Mouse (Mus musculus): ENCODE data around the gene Tns3.

Gene Tns3

DNA sequence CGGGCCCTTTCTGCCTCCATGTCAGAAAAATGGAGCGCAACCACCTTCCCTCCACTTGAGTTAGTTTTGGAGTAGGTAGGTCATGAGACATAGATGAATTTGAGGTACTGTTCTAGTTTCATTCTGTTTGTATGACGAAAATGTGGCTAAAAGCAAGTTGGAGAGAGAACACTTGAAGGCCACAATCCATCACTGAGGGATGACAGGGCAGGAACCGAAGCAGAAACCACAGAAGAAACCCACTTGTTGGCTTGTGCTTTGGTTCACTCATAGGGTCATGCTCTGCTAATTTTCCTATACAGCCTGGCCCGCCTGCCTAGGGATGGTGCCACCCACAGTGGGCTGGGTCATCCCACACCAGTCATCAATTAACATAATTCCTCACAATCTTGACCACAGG, 14.9 kb upstream of the Tns3 start:
- DNase-seq, result no peak

DNA sequence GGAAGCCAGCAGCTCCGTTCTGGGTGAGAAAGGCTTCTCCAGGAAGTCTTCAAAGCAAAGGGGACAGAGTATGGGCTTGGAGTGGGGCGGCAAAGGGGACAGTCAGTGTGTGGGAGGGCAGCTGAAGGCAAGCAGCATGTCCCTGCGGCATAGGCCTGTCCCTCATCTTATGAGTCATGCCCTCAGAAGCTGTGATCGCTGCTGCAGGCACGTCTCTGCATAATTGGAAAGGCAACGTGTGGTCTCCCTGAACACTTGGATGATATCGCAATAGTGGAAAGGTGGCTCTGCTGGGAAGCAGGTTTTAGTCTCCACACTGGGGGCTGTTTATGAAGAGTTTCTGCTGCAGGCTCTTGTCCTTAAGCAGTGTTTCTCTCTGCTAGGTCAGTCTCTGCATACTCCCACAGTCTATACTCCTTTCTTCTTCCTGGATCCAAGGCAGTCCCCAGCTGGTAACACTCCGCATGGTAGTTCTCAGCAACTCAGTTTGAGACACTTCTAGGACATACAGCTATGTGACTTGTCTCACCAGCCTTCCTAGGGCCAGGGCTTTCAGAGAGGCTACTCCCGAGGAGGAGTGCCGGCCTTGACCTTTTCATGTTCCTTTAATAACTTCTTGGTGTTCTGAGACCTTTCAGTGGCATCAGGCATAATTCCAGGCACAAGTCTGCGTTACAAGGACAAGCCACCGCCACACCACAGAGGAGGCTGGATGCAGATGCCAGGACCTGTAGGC, 14.1 kb upstream of the Tns3 start:
- no peak for DNase-seq

DNA sequence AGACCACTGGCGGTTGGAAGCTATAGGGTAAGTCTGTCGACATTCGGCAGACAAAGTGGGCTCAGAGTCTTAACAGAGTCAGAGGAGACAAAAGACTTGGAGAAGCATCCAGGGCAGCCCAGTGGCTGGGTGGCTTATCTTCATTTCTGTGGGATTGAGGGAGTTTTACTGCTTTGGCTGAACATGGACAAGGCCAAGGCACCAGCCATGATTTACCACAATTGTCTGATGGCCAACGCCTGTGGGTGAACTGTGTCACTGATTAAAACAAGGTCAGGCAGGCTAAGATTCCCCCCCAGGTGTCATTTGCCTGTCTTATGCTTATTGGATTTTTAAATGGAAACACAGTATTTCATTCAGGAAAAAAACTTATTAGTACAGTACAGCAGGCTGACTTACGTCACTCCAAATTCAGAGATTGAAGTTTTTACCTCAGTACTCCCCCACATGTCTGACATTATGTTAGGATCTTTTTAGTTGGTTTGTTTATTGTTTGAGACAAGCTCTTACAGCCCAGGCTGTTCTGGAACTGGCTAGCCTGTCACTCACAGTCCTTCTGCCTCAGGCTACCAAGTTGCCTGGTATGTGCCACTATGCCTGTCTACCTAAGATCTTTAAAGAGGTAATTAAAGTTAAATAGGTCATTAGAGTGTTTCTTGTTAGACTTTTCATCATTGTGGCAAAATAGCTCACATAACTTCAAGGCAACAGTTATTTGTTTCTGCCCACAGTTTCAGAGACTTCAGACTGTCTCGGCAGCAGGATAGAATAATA, 11.6 kb upstream of the Tns3 start:
- no peak for DNase-seq

DNA sequence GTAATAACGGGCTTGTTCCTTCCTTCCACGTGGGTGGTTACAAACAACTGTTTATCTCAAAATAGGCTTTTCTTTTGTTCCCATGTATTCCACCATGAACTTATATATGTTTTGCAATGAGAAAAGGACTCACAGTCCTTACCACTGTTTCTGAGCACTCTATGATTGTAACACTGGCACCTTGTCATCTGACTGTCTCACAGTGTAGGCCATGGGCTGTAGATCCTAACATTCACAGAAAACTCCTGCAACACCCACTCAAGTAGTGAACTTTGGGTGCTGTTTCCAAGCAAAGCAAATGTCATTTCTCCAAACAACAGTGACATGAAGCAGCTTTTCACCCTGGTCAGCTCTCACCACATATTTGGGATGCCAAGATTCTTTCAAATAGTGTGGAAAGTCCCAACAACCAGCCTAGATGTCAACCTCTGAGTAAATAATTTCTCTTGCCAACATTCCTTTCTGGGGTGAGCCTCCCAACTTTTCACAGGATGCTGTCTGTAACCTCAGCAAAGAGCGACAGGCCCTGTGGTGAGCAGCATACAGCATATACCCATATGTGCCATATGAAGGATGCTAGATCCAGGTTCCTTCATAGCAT, 10.3 kb upstream of the Tns3 start:
- DNase-seq, result no peak

DNA sequence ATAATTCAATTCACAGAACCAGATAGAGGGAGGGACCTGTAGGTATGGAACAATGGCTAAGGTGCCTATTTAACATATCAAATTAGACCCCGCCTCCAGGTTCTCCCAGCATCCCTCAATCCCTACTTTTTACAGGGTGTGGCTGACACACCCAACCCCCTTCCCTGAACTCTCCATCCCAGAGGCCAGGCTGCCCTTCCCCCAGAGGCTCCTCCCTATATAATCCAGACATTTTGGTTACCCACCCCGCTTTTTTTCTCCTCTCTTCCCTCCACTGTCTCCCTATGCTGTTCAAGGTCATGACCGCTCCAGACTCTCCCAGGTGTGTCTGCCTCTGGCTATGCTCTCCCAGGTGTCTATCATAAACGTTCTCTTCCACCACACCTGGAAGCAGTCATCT, 7.4 kb upstream of the Tns3 start:
- DNase-seq, result no peak

DNA sequence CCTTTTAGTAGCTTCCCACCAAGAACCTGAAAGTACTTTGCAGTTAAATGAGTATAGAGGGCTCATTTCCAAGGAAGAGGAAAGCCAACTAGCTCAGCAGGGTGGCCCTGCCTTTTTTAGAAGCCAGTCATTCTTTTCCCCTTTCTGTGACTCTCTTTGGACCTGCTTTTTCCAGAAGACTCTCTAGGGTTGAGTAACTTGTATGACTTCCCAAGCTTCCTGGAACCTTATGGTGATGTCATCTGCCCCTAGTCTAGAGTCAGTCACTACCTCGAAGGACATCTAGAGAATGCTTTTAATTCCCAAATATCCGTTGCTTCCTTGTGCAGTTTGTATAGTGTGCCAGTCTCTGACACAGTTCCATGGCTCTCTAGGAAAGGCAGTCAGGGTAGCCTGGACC, 4.8 kb upstream of the Tns3 start:
- no peak for DNase-seq

DNA sequence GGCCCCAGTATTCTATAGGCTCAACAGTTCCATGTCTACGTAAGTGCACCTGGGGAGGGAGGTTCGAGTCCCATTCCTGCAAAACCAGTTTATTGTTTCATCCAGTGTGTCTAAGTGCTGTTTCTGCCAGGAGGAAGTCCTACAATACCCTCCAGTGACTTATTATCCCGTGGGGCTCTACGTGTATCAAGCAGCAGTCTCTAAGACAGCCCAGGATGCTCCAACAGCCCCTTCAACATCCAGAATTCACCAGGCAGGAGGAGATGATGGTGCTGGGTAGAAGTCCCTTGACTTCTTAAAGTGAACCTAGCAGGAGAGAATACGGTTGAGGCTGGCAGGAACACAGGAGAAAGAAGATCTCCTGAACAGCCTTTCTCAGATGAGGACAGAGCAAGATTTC, 462 bp upstream of the Tns3 start:
- no peak for DNase-seq

DNA sequence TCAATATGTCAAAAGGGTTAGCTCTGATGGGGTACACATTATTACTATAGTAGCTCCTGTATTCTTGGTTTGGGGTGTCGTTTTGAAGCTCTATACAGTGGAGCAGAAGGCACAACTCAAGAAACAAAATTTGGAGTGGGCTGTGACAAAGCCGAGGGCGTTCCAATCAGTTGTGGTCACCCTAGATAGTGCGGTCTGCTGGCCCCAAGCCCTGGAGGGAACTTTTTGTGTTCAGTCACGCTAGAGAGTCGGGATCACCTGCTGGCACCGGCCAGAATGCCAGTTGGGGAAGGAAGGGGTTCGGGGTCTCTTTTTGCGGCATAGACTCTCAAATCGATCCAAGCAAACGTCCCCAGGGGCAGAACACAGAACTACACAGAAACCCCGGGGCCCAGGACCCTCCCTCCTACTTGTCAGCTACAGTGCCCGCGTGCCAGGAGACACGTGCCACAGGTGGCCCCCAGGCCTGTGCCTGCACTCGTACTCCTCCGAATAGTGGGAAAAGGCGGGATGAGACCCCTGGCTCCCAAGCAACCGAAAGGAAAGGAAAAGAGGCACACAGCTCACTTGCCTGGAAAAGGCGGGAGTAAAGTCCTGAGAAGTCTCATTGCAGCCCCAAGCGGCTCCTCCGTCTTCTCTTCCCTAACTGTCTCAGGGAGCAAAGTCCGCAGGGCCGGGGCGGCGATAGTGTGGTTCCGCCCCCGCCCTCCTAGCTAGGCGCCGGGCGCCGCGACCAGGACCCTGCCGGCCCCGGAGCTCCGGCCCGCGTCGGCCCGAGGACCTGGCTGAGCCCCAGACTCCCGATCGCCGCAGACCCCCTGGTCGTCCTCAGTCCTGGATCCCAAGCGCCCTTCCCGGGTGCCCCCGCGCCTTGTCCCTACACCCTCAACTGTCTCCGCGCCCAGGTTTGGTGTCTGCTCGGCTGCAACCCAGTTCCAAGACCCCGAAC, 617 bp downstream of the Tns3 start:
- DNase-seq, result no peak

DNA sequence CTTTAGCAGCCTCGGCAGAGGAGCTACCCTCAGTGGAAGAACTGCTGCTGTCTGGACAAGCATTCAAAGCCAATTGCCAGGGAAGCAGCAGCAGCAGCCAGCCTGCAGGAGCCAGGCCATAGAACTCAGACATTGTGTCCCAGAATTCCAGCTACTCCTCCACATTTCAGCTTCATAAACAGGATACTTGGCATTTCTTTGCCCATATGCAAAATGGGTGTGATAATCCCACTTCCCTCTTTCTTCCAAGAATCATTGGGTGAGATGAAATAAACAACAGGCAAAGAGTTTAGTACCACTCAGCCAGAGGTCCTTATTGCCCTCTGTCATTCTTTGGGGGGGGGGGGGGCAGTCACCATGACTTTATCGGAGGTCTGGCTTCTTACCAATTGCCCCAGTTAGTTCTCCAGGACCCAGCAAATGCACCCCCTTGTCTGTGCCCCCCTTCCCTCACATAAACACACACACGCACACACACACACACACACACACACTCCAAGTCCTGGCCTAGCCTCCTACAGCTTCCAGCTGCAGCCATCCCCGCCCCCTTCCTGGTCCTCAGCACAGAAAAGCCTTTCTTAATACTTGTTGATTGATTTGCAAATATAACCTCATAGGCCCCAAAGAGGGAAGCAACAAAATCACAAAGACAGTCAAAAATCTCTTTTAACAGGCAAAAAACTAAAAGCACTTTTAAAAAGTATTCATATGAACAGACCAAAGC, 1.5 kb downstream of the Tns3 start:
- no peak for DNase-seq

DNA sequence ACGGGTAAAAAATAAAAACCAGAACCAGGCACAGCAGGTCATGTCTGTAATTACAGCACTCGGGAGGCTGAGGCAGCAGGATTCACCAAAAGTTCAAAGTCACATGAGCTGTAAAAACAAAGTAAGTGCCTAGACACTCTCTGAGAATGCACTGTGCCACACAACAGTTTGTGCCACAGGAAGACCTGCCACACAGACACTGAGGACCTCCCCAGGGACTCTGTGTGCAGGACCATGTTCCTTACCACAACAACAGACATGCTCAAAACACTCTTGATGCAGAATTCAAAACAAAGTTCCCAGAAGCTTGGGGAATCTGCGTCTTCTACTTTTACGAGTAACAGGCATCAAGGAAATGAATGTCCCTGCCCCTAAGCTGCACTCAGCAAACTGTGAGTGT, 3.4 kb downstream of the Tns3 start:
- DNase-seq, result no peak

DNA sequence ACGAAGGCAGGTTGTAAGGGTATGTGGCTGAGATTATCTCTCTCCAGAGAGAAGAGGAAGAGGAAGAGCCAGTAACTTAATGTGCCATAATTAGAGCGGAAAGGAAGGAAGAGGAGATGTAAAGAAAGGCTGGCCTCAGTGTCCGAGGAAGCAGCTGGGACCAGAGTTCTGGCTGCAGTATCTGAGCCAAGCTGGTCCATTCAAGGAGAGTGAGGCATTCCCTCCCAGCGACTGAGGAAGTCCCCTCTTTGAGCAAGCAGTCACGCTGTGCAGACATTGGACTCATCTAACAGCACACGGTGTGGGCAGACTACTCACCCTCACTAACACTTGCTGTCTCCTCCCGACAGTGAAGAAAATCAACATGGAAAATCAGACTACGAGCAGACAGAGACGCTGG, 4.5 kb downstream of the Tns3 start:
- no peak for DNase-seq

DNA sequence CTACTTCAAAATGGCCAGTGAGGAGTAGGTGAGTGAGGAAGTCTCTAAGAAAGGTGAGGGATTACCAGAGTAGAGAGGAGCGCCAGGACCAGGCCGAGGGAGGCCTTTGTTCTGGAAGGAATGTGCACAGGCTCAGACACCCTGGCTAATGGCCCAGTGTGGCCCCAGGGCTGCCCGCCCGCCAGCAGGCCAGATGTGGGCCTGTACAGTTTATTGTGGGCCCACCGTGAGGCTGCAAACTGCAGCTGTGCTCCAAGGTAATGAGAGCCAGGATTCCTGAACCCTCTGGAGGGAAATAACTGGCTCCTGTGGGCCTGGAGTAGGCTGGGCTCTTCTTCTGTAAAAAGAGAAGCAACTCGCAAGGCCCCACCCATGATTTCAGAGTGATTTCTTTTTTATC, 5.3 kb downstream of the Tns3 start:
- no peak for DNase-seq

DNA sequence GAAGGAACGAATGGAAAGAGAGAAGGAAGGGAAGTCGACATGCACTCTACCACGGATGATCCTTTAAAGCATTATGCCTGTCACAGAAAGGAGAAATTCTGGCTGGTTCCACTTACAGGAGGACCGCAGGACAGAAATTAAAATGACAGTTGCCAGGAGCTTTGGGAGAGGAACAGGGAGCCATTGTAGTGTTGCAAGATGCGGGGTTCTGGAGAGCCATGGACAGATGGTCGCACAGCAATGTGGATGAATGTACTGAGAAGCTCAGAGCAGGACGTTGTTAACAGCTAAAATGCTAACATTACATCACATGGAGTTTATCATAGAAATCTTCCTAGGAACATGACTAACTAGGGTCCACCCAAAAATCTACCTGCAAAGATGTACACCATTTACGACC, 6.8 kb downstream of the Tns3 start:
- no peak for DNase-seq

DNA sequence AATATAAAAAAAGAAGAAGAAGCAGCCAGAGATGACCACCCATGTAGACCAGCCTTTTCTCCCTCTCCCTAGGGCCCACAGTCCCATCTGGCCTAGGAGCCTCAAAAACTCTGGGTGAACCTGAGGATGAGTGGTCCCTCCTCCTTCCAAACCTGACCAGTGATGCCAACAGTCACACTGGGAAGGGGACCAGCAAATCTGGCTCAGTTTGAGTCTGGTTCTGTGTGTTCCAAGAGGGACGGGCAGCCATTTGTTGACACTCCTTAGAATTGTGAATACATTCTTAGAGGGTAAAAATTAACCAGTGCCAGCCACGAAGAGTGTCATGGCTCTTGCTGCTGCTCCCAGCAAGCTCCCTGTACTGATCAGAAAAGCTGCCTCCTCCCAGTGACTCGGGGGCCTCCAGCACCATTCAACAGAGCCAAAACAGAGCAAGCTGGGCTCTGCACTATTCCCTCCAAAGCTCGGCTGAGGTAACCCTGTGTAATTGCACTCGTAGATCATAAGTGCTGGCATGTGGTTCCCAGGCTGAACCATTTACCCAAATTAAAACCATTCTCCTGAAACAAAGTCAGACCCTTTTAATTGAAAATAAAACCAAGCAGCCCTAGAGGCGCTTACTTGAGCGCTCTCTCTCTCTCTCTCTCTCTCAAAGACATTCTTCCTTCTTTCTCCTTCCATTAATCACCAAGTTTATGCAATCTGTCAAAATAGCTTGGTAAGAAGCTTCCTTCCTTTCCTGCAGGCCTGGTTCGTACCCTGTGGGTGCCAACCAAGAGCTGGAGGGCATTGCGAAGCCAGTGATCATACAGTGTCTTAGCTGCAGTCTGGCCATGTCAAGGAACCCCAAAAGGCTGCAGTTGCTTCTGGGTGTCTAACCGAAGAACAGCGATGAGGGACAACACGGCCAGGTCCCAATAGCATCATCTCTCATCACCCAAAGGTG, 7.6 kb downstream of the Tns3 start:
- DNase-seq, result no peak

DNA sequence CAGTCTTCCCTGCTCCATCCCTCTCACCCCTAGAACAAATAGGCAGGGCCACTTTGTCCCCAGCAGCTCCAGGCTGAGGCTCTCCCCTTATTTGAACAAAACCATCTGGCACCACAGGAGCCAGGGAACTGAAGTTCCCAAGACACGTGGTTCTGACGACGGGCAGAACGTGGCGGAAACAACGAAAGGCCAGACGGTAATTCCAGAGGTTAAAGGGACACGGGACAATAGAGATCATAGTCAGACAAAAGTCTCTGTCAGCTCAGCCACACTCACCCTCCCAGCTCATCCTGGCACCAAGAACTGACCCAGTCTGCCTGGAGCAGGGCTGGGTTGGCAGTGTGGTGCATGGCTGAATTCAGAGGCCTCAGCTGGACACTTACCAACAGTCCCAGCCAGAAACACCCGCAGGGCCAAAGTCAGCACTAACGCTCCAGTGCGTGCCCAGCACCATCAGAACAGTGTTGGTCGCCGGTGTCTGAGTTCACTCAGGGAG, 10.5 kb downstream of the Tns3 start:
- peak; percentile 43 for DNase-seq

DNA sequence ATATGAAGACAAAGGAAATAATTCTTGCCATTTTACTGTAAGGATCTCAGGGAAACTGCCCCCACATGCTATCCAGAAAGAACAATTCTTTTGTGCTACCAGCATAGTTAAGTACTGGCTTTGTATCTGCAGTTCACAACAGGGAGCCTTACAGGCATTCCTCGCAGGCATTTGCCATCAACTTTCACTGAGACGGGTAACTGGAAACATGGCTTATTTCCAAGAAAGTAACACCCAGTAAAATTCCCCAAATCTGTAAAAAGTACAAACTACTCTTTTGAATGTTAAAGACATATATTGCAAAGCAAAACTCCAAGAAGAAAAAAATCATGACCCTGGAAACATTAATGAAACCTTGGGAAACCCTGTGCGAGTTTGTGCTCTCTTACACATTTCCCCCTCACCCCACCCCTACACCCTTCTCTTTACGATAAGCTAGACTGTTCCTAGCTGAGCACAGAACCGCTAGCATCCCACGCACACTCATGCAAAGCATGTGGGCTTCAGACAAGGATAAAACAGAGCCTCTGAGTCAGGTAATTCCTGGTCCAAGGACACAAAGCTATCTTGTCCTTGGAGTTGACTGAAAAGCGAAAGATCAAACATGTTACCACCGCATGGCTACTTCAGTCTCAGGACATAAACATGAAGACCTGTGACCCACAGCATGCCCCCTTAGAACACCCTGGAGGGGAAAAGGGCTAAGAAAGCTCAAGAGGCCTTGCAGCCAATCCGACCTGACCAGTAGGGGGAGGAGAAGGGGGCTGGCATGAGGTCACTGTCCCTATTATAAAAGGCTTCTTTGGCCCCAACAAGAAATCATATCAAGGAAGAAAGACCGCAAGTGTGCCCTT, 11.3 kb downstream of the Tns3 start:
- DNase-seq, result no peak

DNA sequence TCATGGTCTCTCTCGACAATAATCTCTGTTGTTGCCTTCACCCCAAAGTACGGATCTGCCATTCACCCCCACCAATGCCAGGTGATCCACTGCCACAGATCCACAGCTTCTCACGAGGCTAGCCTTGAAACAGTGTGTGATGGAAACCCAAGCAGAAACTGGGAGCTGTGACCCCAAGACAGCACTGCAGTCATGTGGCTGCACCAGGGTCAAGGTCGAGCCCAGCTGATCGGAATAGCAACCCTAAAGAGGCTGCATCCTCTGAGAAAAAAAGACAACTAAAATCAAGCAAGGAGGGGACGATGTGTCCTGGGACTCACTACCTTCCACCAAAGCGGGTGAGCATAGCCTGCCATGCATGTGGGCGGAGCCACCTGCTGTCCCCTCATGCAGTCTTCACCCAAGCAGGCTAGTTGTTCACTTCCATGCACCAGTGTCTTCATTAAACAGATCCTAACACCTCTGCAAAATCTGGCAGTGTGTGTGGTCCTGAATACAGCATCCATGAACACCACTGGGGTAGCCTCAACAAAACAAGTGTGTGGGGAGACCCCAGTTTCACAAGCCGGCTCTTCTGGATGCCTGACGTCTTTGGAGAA, 12.1 kb downstream of the Tns3 start:
- DNase-seq, result no peak

DNA sequence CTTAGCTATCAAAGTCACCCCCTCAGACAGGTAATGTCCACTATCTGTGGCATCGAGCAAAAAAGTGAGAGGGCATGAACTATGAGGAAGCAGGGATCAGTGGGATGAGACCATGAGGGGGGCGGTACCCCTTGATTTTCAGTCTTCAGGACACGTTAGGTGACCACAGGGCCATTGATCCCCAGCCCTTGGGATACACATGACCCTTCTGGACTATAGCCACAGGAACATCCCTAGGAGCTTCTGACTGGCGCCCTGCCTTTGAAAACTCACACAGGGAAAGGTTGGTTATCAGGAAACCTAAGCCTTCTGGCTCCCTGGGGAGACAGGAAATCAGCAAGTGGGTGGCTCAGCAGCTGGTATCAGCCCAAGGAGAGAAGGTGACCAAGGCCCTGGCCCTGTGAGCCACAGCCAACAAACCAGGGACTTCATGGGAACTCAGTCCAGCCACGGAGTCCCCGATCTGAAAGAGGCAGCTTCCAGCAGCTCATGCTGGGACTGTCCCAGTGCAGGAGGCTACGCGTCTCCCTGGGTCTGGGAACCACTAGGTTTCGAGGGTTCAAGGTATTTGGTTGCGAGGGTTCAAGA, 12.8 kb downstream of the Tns3 start:
- no peak for DNase-seq

DNA sequence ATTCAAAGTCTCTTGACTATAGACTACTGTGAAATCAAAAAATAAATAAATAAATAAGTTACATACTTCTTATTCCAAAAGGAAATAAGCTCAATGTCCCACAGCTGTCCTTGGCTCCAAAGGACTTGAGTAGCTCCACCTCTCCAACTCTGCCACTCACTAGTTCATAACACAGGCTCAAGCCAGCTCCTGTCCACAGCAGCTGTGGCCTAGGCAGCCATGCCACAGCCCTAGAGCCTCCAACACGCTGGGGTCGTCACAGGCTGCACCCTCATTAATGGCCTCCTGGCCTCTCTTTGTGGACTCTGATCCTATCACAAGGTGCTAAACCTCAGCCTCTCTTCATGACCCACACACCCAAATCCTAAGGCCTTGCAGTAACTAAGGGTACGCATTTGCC, 18.7 kb downstream of the Tns3 start:
- DNase-seq, result no peak
